Mouse (Mus musculus): ENCODE data around the gene Gtf2ird2.

GRCm38 (mm10) chr5:134268751-134269150, 84.9 kb downstream of the Gtf2ird2 start:
- TF ChIP-seq EP300 (IDR thresholded peaks at IDR 0.05) (no peak), CTCF (IDR thresholded peaks at IDR 0.05) (no peak)

Measured in lung, postnatal 0 days (tissue).